Mouse (Mus musculus): Measurements from ENCODE around the gene Ttll1.
A peak's percentile ranks its signal among the peaks of the same experiment; 100 is the strongest.

Ttll1 gene

GRCm38 (mm10) chr15:83453879-83454278 is 56.8 kb downstream of the Ttll1 start:
- peak; percentile 67 for DNase-seq

- DNase-seq = peak; percentile 83
Measured at GRCm38 (mm10) chr15:83452219-83452760, 58.4 kb downstream of the Ttll1 start.

GRCm38 (mm10) chr15:83451621-83452210 is 59.0 kb downstream of the Ttll1 start:
- peak; percentile 85 for DNase-seq

- DNase-seq = no peak
Measured at GRCm38 (mm10) chr15:83450007-83450406, 60.7 kb downstream of the Ttll1 start.

- DNase-seq = no peak
Measured at GRCm38 (mm10) chr15:83448646-83449045, 62.0 kb downstream of the Ttll1 start.

GRCm38 (mm10) chr15:83447791-83448544 is 62.7 kb downstream of the Ttll1 start:
- DNase-seq = no peak

- DNase-seq = no peak
Measured at GRCm38 (mm10) chr15:83445908-83446307, 64.8 kb downstream of the Ttll1 start.

GRCm38 (mm10) chr15:83445383-83445782 is 65.3 kb downstream of the Ttll1 start:
- DNase-seq = no peak

GRCm38 (mm10) chr15:83444425-83444824 is 66.3 kb downstream of the Ttll1 start:
- DNase-seq = peak; percentile 86

- DNase-seq = peak; percentile 57
Measured at GRCm38 (mm10) chr15:83442495-83443037, 68.1 kb downstream of the Ttll1 start.

- DNase-seq = no peak
Measured at GRCm38 (mm10) chr15:83440726-83441125, 70.0 kb downstream of the Ttll1 start.

- DNase-seq = no peak
Measured at GRCm38 (mm10) chr15:83436541-83436940, 74.2 kb downstream of the Ttll1 start.

- no peak for DNase-seq
Measured at GRCm38 (mm10) chr15:83435324-83436090, 75.2 kb downstream of the Ttll1 start.

GRCm38 (mm10) chr15:83434692-83435091 is 76.0 kb downstream of the Ttll1 start:
- DNase-seq = no peak

Data from kidney, adult 11 months (tissue).